Mouse (Mus musculus) stomach, postnatal 0 days (tissue): ENCODE measurements at regions not wholly inside any gene's neighbourhood (a gene's known extent, or its start where the extent isn't known, plus 50 kb on each side); places are given as distances from the start of the nearest gene placed in this dataset.

ENCODE experiments used
- CTCF ChIP-seq: IDR thresholded peaks from 2 replicates; pipeline ENCODE4 v1.5.1; 2016; ENCODE audit warnings: antibody characterized with exemption, low read depth, mild to moderate bottlenecking, moderate library complexity
- EP300 ChIP-seq: optimal IDR thresholded peaks from 2 replicates; pipeline ENCODE3; 2016; ENCODE audit warnings: antibody characterized with exemption

GRCm38 (mm10) chr4:87500441-87500840 lies 270.2 kb upstream of the Slc24a2 start:
- TF ChIP-seq CTCF (no peak), EP300 (no peak)
